Mouse (Mus musculus) urinary bladder, adult 2 months (tissue): Measurements from ENCODE around the gene Mical1. TPM values are rescaled to one million over a fixed set of nuclear protein-coding genes. Genes with fewer than 3 reads are reported as not detected.
"Not testable (repeated sequence)": the region's sequence is repeated elsewhere in the genome, so short reads cannot be mapped to it uniquely, and the experiment has no call there.

Source experiments
- DNase-seq: peaks from one replicate; pipeline ENCODE4 v3.0.0; 2022; ENCODE audit warnings: low spot score
- polyA plus RNA-seq: library from polyadenylated mRNA; depleted of rRNA; stranded (reverse); fragments of >200 nt; gene quantifications from 2 replicates; pipeline ENCODE4 v1.2.3, GENCODE M21; 2012

The Mical1 gene
- polyA plus RNA-seq, 1 experiment = 48.9 TPM

- peak; percentile 35 for DNase-seq
Measured at GRCm38 (mm10) chr10:41477278-41478181, 1.4 kb downstream of the Mical1 start.

GRCm38 (mm10) chr10:41479961-41480360 lies 3.8 kb downstream of the Mical1 start:
- no peak for DNase-seq

GRCm38 (mm10) chr10:41480938-41481880 lies 5.1 kb downstream of the Mical1 start:
- no peak for DNase-seq

GRCm38 (mm10) chr10:41482446-41482845 lies 6.3 kb downstream of the Mical1 start:
- no peak for DNase-seq

GRCm38 (mm10) chr10:41485778-41486177 lies 9.7 kb downstream of the Mical1 start:
- no peak for DNase-seq

GRCm38 (mm10) chr10:41486506-41487170 lies 10.5 kb downstream of the Mical1 start:
- no peak for DNase-seq

- no peak for DNase-seq
Measured at GRCm38 (mm10) chr10:41488877-41489276, 12.8 kb downstream of the Mical1 start.

GRCm38 (mm10) chr10:41489294-41489693 lies 13.2 kb downstream of the Mical1 start:
- no peak for DNase-seq

GRCm38 (mm10) chr10:41489708-41490517 lies 13.8 kb downstream of the Mical1 start, which contains the start of the genes Smpd2 and Ppil6:
Smpd2 (minus strand) TSS chr10:41490369.
Ppil6 (plus strand) TSS chr10:41490439.
- DNase-seq = peak; percentile 84

GRCm38 (mm10) chr10:41490518-41490873 lies 14.4 kb downstream of the Mical1 start:
- no peak for DNase-seq

GRCm38 (mm10) chr10:41491111-41491510 lies 15.0 kb downstream of the Mical1 start:
- DNase-seq = no peak

GRCm38 (mm10) chr10:41500941-41501340 lies 24.8 kb downstream of the Mical1 start:
- DNase-seq = no peak

GRCm38 (mm10) chr10:41504996-41505395 lies 28.9 kb downstream of the Mical1 start:
- DNase-seq = no peak

- not testable (repeated sequence) for DNase-seq
Measured at GRCm38 (mm10) chr10:41505446-41505845, 29.3 kb downstream of the Mical1 start.

- no peak for DNase-seq
Measured at GRCm38 (mm10) chr10:41509160-41509559, 33.0 kb downstream of the Mical1 start.

- DNase-seq = no peak
Measured at GRCm38 (mm10) chr10:41514301-41514700, 38.2 kb downstream of the Mical1 start.

- DNase-seq = no peak
Measured at GRCm38 (mm10) chr10:41514921-41515320, 38.8 kb downstream of the Mical1 start.

GRCm38 (mm10) chr10:41518508-41518980 lies 42.4 kb downstream of the Mical1 start:
- no peak for DNase-seq

GRCm38 (mm10) chr10:41518981-41519618 lies 43.0 kb downstream of the Mical1 start, which contains the start of gene Cd164:
Cd164 (plus strand) TSS chr10:41519414.
- peak; percentile 93 for DNase-seq
